ENCODE assay signal across 20 mouse cellular contexts in the genomic region with DNA sequence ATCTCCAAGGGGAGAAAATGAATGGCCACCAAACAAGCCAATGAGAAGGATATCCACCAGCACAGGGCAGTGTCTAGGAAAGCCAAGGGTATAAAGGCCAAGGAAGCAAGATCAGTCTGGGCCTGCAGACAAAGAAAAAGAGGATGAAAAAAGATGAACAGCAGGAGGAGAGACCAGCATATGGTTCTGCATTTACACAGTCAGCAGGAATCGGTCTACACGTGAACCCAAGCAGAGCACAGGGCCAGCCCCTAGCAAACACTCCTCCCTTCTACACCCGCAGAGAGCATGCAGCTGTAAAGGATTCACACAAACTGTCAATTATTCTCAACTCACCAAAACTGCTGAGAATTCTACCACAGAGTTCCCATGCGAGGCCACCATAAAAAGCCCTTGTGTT. TPM values are rescaled to one million over a fixed set of nuclear protein-coding genes. Genes with fewer than 3 reads are reported as not detected.
DNase-seq lines count a peak whose midpoint lies in the region; ATAC-seq and TF ChIP-seq lines count a peak whose summit lies in the region.
"Had no signal": no experiment of that assay in that cellular context is flagged by ENCODE, and none has a peak within 500 bp of the region (broad histone marks: within the 10 kb centered on the region; RNA-seq: fewer than 3 reads in every experiment).

No protein-coding gene starts in this region.

- DNase-seq in heart, adult 11 months, result peak; percentile 72
- peak; percentile 27 to 58 for DNase-seq in cerebellum, adult 2 months
- peak; percentile 13 to 32 for DNase-seq in cerebellum, postnatal 25 days
- no peak for DNase-seq in embryo, embryonic 10.5 days (ENCODE audit: low spot score)
- DNase-seq in yolk sac, embryonic 10.5 days (ENCODE audit: low spot score), result no peak
- DNase-seq: adrenal gland, adult 8-10 months; adrenal gland, postnatal 36 days; forebrain, postnatal 0 days; gastrocnemius, adult 2 months; gastrocnemius, postnatal 25 days; heart, postnatal 10 days; heart, postnatal 4 days; kidney, adult 8-10 months had no signal

- no peak for TF ChIP-seq POLR2A in cerebellum, adult 2 months (IDR thresholded peaks at IDR 0.05; ENCODE audit: borderline replicate concordance, insufficient read depth, low read length)

- H3K4me3 ChIP-seq in heart, embryonic 12.5 days, result no peak overlapping the region
- no peak overlapping the region for H3K4me3 ChIP-seq in cerebellum, adult 2 months (replicated peaks; ENCODE audit: insufficient read depth, low read depth, low read length)
- H3K4me3 ChIP-seq: embryonic facial prominence, embryonic 10.5 days; forebrain, embryonic 13.5 days; gastrocnemius, adult 2 months; hindbrain, embryonic 12.5 days had no signal

- no peaks in the 10 kb centered on the region for H3K4me1 ChIP-seq in heart, embryonic 12.5 days (replicated peaks)
- H3K4me1 ChIP-seq in cerebellum, adult 2 months (ENCODE audit: control insufficient read depth, insufficient read depth, low read length), result no peaks in the 10 kb centered on the region
- H3K4me1 ChIP-seq: embryonic facial prominence, embryonic 10.5 days; forebrain, embryonic 13.5 days; hindbrain, embryonic 12.5 days had no signal

- H3K36me3 ChIP-seq in heart, embryonic 12.5 days, result peaks cover 78% of the 10 kb centered on the region

- no peak for TF ChIP-seq CTCF in cerebellum, adult 2 months (IDR thresholded peaks at IDR 0.05; ENCODE audit: borderline replicate concordance, insufficient read depth, low read depth, low read length)

- WGBS in heart, embryonic 12.5 days, result 87% methylated on average over 4 of the region's 4 CpGs
- WGBS in cerebellum, adult 2 months, result 18% methylated on average over 4 of the region's 4 CpGs

- H3K9ac ChIP-seq in heart, embryonic 12.5 days, result no peak overlapping the region
- H3K9ac ChIP-seq: forebrain, embryonic 13.5 days; forebrain, postnatal 0 days; hindbrain, embryonic 12.5 days had no signal

- H3K4me2 ChIP-seq in heart, embryonic 12.5 days, result no peak overlapping the region
- H3K4me2 ChIP-seq: forebrain, embryonic 13.5 days; hindbrain, embryonic 12.5 days had no signal

- H3K9me3 ChIP-seq in heart, embryonic 12.5 days (replicated peaks), result no peaks in the 10 kb centered on the region
- H3K9me3 ChIP-seq: embryonic facial prominence, embryonic 10.5 days; forebrain, embryonic 13.5 days; hindbrain, embryonic 12.5 days had no signal

- H3K27me3 ChIP-seq in heart, embryonic 12.5 days (replicated peaks), result no peaks in the 10 kb centered on the region
- no peaks in the 10 kb centered on the region for H3K27me3 ChIP-seq in cerebellum, adult 2 months (ENCODE audit: control insufficient read depth, insufficient read depth, low read length)
- H3K27me3 ChIP-seq: forebrain, embryonic 13.5 days; hindbrain, embryonic 12.5 days had no signal

- no peak overlapping the region for H3K27ac ChIP-seq in heart, embryonic 12.5 days (ENCODE audit: poor library complexity, severe bottlenecking)
- no peak overlapping the region for H3K27ac ChIP-seq in cerebellum, adult 2 months (ENCODE audit: insufficient read depth, low read length)
- H3K27ac ChIP-seq: embryonic facial prominence, embryonic 10.5 days; forebrain, embryonic 13.5 days; gastrocnemius, adult 2 months; hindbrain, embryonic 12.5 days had no signal

- ATAC-seq in heart, embryonic 12.5 days (ENCODE audit: insufficient number of reproducible peaks, low FRiP score), result no peak
- ATAC-seq: forebrain, embryonic 13.5 days; forebrain, postnatal 0 days; hindbrain, embryonic 16.5 days; inflammation-experienced regulatory T-cells, adult 6 months; intestine, postnatal 0 days had no signal

RNA-seq across cellular contexts. Expression of a gene that starts 20.9 kb away (rescaled TPM):
- polyA plus RNA-seq in heart, embryonic 12.5 days (2016; fragmentation: Nextera tagmentation; extraction: Ambion mirVana), result 19.9 TPM in 2 replicates
- polyA plus RNA-seq in cerebellum, adult 2 months (2012; rRNA removed), result 66.1 and 66.6 TPM in 2 replicates

RNA-seq across cellular contexts. Expression of a gene that starts 29.8 kb away (rescaled TPM):
- polyA plus RNA-seq in heart, embryonic 12.5 days (2016; fragmentation: Nextera tagmentation; extraction: Ambion mirVana), result 10.6 and 10.7 TPM in 2 replicates
- polyA plus RNA-seq in cerebellum, adult 2 months (2012; rRNA removed), result 12.8 and 13.6 TPM in 2 replicates

RNA-seq across cellular contexts. Expression of a gene that starts 30.1 kb away (rescaled TPM):
- polyA plus RNA-seq in heart, embryonic 12.5 days (2016; fragmentation: Nextera tagmentation; extraction: Ambion mirVana), result 6.6 and 7.2 TPM in 2 replicates
- polyA plus RNA-seq in cerebellum, adult 2 months (2012; rRNA removed), result 22.7 and 24.4 TPM in 2 replicates

RNA-seq across cellular contexts. Expression of a gene that starts 59.9 kb away (rescaled TPM):
- polyA plus RNA-seq in heart, embryonic 12.5 days (2016; fragmentation: Nextera tagmentation; extraction: Ambion mirVana), result not detected in 2 replicates
- polyA plus RNA-seq in cerebellum, adult 2 months (2012; rRNA removed), result 0.05 and 0.07 TPM in 2 replicates
- polyA plus RNA-seq: embryonic facial prominence, embryonic 10.5 days; forebrain, embryonic 13.5 days; forebrain, postnatal 0 days; hindbrain, embryonic 16.5 days had no signal

Comparison
In these comparisons a context has a peak if more than half of its experiments do, and no peak if none do; other contexts are left out.
1. DNase-seq: peak in heart, adult 11 months (single experiment), cerebellum, adult 2 months (2 of 2) and cerebellum, postnatal 25 days (2 of 2); none in embryo, embryonic 10.5 days (single experiment) and yolk sac, embryonic 10.5 days (single experiment).